Mouse (Mus musculus): ENCODE results near the gene Derl3. TPM values are rescaled to one million over a fixed set of nuclear protein-coding genes. Genes with fewer than 3 reads are reported as not detected.
A peak's percentile ranks its signal among the peaks of the same experiment; 100 is the strongest.
"Not testable (repeated sequence)": the region's sequence is repeated elsewhere in the genome, so short reads cannot be mapped to it uniquely, and the experiment has no call there.

Gene Derl3
- total RNA-seq, 1 experiment from 2014 or later: 2.0 TPM

GRCm38 (mm10) chr10:75872025-75872914, 20.9 kb upstream of the Derl3 start:
- no peak for ATAC-seq (ENCODE audit: extremely low read depth, insufficient number of reproducible peaks, low FRiP score, poor library complexity, severe bottlenecking)

- ATAC-seq (ENCODE audit: extremely low read depth, insufficient number of reproducible peaks, low FRiP score, poor library complexity, severe bottlenecking): 0 out of 2 replicates have a peak, but pooled peaks have one; percentile 16
Observed at GRCm38 (mm10) chr10:75872915-75873542, 20.2 kb upstream of the Derl3 start.

- no peak for ATAC-seq (ENCODE audit: extremely low read depth, insufficient number of reproducible peaks, low FRiP score, poor library complexity, severe bottlenecking)
Observed at GRCm38 (mm10) chr10:75873543-75874170, 19.6 kb upstream of the Derl3 start.

- no peak for ATAC-seq (ENCODE audit: extremely low read depth, insufficient number of reproducible peaks, low FRiP score, poor library complexity, severe bottlenecking)
Observed at GRCm38 (mm10) chr10:75878836-75879235, 14.4 kb upstream of the Derl3 start.

GRCm38 (mm10) chr10:75880351-75880750, 12.9 kb upstream of the Derl3 start:
- no peak for ATAC-seq (ENCODE audit: extremely low read depth, insufficient number of reproducible peaks, low FRiP score, poor library complexity, severe bottlenecking)

- ATAC-seq (ENCODE audit: extremely low read depth, insufficient number of reproducible peaks, low FRiP score, poor library complexity, severe bottlenecking): no peak
Observed at GRCm38 (mm10) chr10:75880771-75881577, 12.2 kb upstream of the Derl3 start.

- no peak for ATAC-seq (ENCODE audit: extremely low read depth, insufficient number of reproducible peaks, low FRiP score, poor library complexity, severe bottlenecking)
Observed at GRCm38 (mm10) chr10:75881578-75882432, 11.4 kb upstream of the Derl3 start.

- ATAC-seq (ENCODE audit: extremely low read depth, insufficient number of reproducible peaks, low FRiP score, poor library complexity, severe bottlenecking): no peak
Observed at GRCm38 (mm10) chr10:75882433-75883231, 10.6 kb upstream of the Derl3 start.

GRCm38 (mm10) chr10:75883232-75883552, 10.0 kb upstream of the Derl3 start:
- ATAC-seq (ENCODE audit: extremely low read depth, insufficient number of reproducible peaks, low FRiP score, poor library complexity, severe bottlenecking): peak; percentile 67

- ATAC-seq (ENCODE audit: extremely low read depth, insufficient number of reproducible peaks, low FRiP score, poor library complexity, severe bottlenecking): no peak
Observed at GRCm38 (mm10) chr10:75884742-75885141, 8.5 kb upstream of the Derl3 start.

GRCm38 (mm10) chr10:75887504-75887903, 5.7 kb upstream of the Derl3 start:
- not testable (repeated sequence) for ATAC-seq (ENCODE audit: extremely low read depth, insufficient number of reproducible peaks, low FRiP score, poor library complexity, severe bottlenecking)

GRCm38 (mm10) chr10:75889406-75890153, 3.6 kb upstream of the Derl3 start:
- ATAC-seq (ENCODE audit: extremely low read depth, insufficient number of reproducible peaks, low FRiP score, poor library complexity, severe bottlenecking): no peak

- ATAC-seq (ENCODE audit: extremely low read depth, insufficient number of reproducible peaks, low FRiP score, poor library complexity, severe bottlenecking): no peak
Observed at GRCm38 (mm10) chr10:75894601-75895000, 1.4 kb downstream of the Derl3 start.

GRCm38 (mm10) chr10:75895730-75896129, 2.5 kb downstream of the Derl3 start:
- ATAC-seq (ENCODE audit: extremely low read depth, insufficient number of reproducible peaks, low FRiP score, poor library complexity, severe bottlenecking): no peak

- ATAC-seq (ENCODE audit: extremely low read depth, insufficient number of reproducible peaks, low FRiP score, poor library complexity, severe bottlenecking): no peak
Observed at GRCm38 (mm10) chr10:75896208-75896607, 3.0 kb downstream of the Derl3 start.

GRCm38 (mm10) chr10:75897373-75897772, 4.2 kb downstream of the Derl3 start:
- no peak for ATAC-seq (ENCODE audit: extremely low read depth, insufficient number of reproducible peaks, low FRiP score, poor library complexity, severe bottlenecking)

- ATAC-seq (ENCODE audit: extremely low read depth, insufficient number of reproducible peaks, low FRiP score, poor library complexity, severe bottlenecking): no peak
Observed at GRCm38 (mm10) chr10:75898039-75898564, 4.9 kb downstream of the Derl3 start.

All from neutrophil, adult 5-6 weeks (primary cell).